Mouse (Mus musculus) heart, embryonic 11.5 days (tissue): ENCODE measurements around the gene Arhgap35. TPM values are rescaled to one million over a fixed set of nuclear protein-coding genes. Genes with fewer than 3 reads are reported as not detected.

ENCODE experiments used
- ATAC-seq: fragments of 200-750 bp; cut with Nextera tagmentation; replicated peaks from 2 replicates; pipeline ENCODE4 v1.8.0; 2017; ENCODE audit warnings: moderate library complexity; ENCODE audit not compliant: insufficient number of reproducible peaks, low FRiP score, low TSS enrichment
- H3K27ac ChIP-seq: fragments of 300-500 bp; sonication (generic); 2 replicates; pipeline ENCODE4 v1.5.1; 2014; ENCODE audit warnings: mild to moderate bottlenecking, low read depth, low read length
- H3K27me3 ChIP-seq: fragments of 300-500 bp; sonication (generic); 2 replicates; pipeline ENCODE4 v1.6.1; 2014; ENCODE audit warnings: mild to moderate bottlenecking, low read length, mixed read lengths; ENCODE audit not compliant: control insufficient read depth, insufficient read depth
- H3K36me3 ChIP-seq: fragments of 300-500 bp; sonication (generic); 2 replicates; pipeline ENCODE4 v1.6.1; 2014; ENCODE audit warnings: mild to moderate bottlenecking, low read length, moderate library complexity, mixed read lengths; ENCODE audit not compliant: control insufficient read depth, insufficient read depth
- H3K4me1 ChIP-seq: fragments of 300-500 bp; sonication (generic); 2 replicates; pipeline ENCODE4 v1.6.1; 2014; ENCODE audit warnings: low read length; ENCODE audit not compliant: control insufficient read depth, insufficient read depth
- H3K4me2 ChIP-seq: fragments of 300-500 bp; sonication (generic); 2 replicates; pipeline ENCODE4 v1.6.1; 2014; ENCODE audit warnings: mild to moderate bottlenecking, moderate library complexity
- H3K4me3 ChIP-seq: fragments of 300-500 bp; sonication (generic); 2 replicates; pipeline ENCODE4 v1.5.1; 2014; ENCODE audit warnings: low read depth, low read length
- H3K9ac ChIP-seq: fragments of 300-500 bp; sonication (generic); 2 replicates; pipeline ENCODE4 v1.6.1; 2014; ENCODE audit warnings: mild to moderate bottlenecking, low read depth, low read length, moderate library complexity
- H3K9me3 ChIP-seq: fragments of 300-500 bp; sonication (generic); replicated peaks from 2 replicates; pipeline ENCODE4 v1.6.1; 2016; ENCODE audit warnings: low read length; ENCODE audit not compliant: control insufficient read depth
- WGBS: fragments of 180-500 bp; shearing (Covaris S2); extraction: QIAGEN DNeasy Blood & Tissue Kit; methylation state at CpG from one replicate; pipeline ENCODE4 v1.1.7; 2014; ENCODE audit not compliant: insufficient replicate concordance; 5-methylcytosine and 5-hydroxymethylcytosine counted together
- polyA plus RNA-seq: library from polyadenylated mRNA; unstranded; fragments of >200 nt; fragmentation: Nextera tagmentation; extraction: Ambion mirVana; gene quantifications from 2 replicates; pipeline ENCODE4 v1.2.1, GENCODE M21; 2014

The Arhgap35 gene
- polyA plus RNA-seq, 1 experiment from 2014 or later: 15.9 TPM

GRCm38 (mm10) chr7:16475321-16475720 is 139.5 kb downstream of the Arhgap35 start:
- H3K27ac ChIP-seq: no peak overlapping the region
- H3K9ac ChIP-seq: no peak overlapping the region
- WGBS: 4% methylated on average over 23 of the region's 23 CpGs
- H3K4me3 ChIP-seq: peak overlapping the region; percentile 43
- H3K4me1 ChIP-seq: peaks cover 18% of the 10 kb centered on the region
- no peaks in the 10 kb centered on the region for H3K36me3 ChIP-seq
- no peaks in the 10 kb centered on the region for H3K9me3 ChIP-seq
- peaks cover 61% of the 10 kb centered on the region for H3K27me3 ChIP-seq
- H3K4me2 ChIP-seq: peak overlapping the region; percentile 39; the same call in 1 of the 2 replicates
- ATAC-seq: no peak

- no peaks in the 10 kb centered on the region for H3K36me3 ChIP-seq
- H3K27me3 ChIP-seq: peaks cover 62% of the 10 kb centered on the region
- no peak overlapping the region for H3K27ac ChIP-seq
- peak overlapping the region; percentile 52 for H3K4me2 ChIP-seq
- H3K9ac ChIP-seq: 0 out of 2 replicates have a peak overlapping the region, but pooled peaks have one; percentile 22
- peak overlapping the region; percentile 25 for H3K4me3 ChIP-seq
- H3K4me1 ChIP-seq: peaks cover 18% of the 10 kb centered on the region
- WGBS: 5% methylated on average over 33 of the region's 33 CpGs
- no peaks in the 10 kb centered on the region for H3K9me3 ChIP-seq
- no peak for ATAC-seq
Measured at GRCm38 (mm10) chr7:16474445-16474844, 140.3 kb downstream of the Arhgap35 start.

GRCm38 (mm10) chr7:16473847-16474246 is 140.9 kb downstream of the Arhgap35 start:
- peaks cover 63% of the 10 kb centered on the region for H3K27me3 ChIP-seq
- no peak overlapping the region for H3K27ac ChIP-seq
- peaks cover 18% of the 10 kb centered on the region for H3K4me1 ChIP-seq
- no peak overlapping the region for H3K4me3 ChIP-seq
- ATAC-seq: no peak
- H3K9ac ChIP-seq: no peak overlapping the region
- 65% methylated on average over 8 of the region's 8 CpGs for WGBS
- no peaks in the 10 kb centered on the region for H3K9me3 ChIP-seq
- no peaks in the 10 kb centered on the region for H3K36me3 ChIP-seq
- no peak overlapping the region for H3K4me2 ChIP-seq

- WGBS: 9% methylated on average over 17 of the region's 17 CpGs
- Histone ChIP-seq H3K9ac (no peak overlapping the region), H3K4me2 (no peak overlapping the region), H3K27me3 (peaks cover 65% of the 10 kb centered on the region), H3K36me3 (no peaks in the 10 kb centered on the region), H3K27ac (no peak overlapping the region), H3K4me1 (peaks cover 18% of the 10 kb centered on the region), H3K9me3 (no peaks in the 10 kb centered on the region), H3K4me3 (no peak overlapping the region)
- no peak for ATAC-seq
Measured at GRCm38 (mm10) chr7:16472116-16472709, 142.6 kb downstream of the Arhgap35 start.

GRCm38 (mm10) chr7:16471549-16471948 is 143.2 kb downstream of the Arhgap35 start:
- Histone ChIP-seq H3K9me3 (no peaks in the 10 kb centered on the region), H3K4me3 (no peak overlapping the region), H3K36me3 (no peaks in the 10 kb centered on the region), H3K27ac (no peak overlapping the region), H3K4me2 (no peak overlapping the region), H3K9ac (no peak overlapping the region), H3K4me1 (peaks cover 16% of the 10 kb centered on the region), H3K27me3 (peaks cover 59% of the 10 kb centered on the region)
- 39% methylated on average over 9 of the region's 9 CpGs for WGBS
- ATAC-seq: no peak

- H3K4me2 ChIP-seq: no peak overlapping the region
- H3K9me3 ChIP-seq: no peaks in the 10 kb centered on the region
- no peak overlapping the region for H3K4me3 ChIP-seq
- H3K36me3 ChIP-seq: no peaks in the 10 kb centered on the region
- H3K27ac ChIP-seq: no peak overlapping the region
- no peak overlapping the region for H3K9ac ChIP-seq
- H3K27me3 ChIP-seq: peaks cover 28% of the 10 kb centered on the region
- no peaks in the 10 kb centered on the region for H3K4me1 ChIP-seq
- WGBS: 23% methylated on average over 5 of the region's 5 CpGs
- no peak for ATAC-seq
Measured at GRCm38 (mm10) chr7:16468115-16468514, 146.7 kb downstream of the Arhgap35 start.

- WGBS: 67% methylated on average over 4 of the region's 4 CpGs
- Histone ChIP-seq H3K27ac (no peak overlapping the region), H3K27me3 (peaks cover 23% of the 10 kb centered on the region), H3K4me2 (no peak overlapping the region), H3K4me1 (no peaks in the 10 kb centered on the region), H3K4me3 (no peak overlapping the region), H3K36me3 (no peaks in the 10 kb centered on the region), H3K9ac (no peak overlapping the region), H3K9me3 (no peaks in the 10 kb centered on the region)
- ATAC-seq: no peak
Measured at GRCm38 (mm10) chr7:16466565-16466964, 148.2 kb downstream of the Arhgap35 start.

- Histone ChIP-seq H3K27ac (no peak overlapping the region), H3K4me2 (no peak overlapping the region), H3K27me3 (peaks cover 24% of the 10 kb centered on the region), H3K9ac (no peak overlapping the region), H3K36me3 (no peaks in the 10 kb centered on the region), H3K4me3 (no peak overlapping the region), H3K9me3 (no peaks in the 10 kb centered on the region), H3K4me1 (no peaks in the 10 kb centered on the region)
- no peak for ATAC-seq
- 86% methylated on average over 5 of the region's 5 CpGs for WGBS
Measured at GRCm38 (mm10) chr7:16465568-16465967, 149.2 kb downstream of the Arhgap35 start.

- H3K4me2 ChIP-seq: no peak overlapping the region
- H3K9ac ChIP-seq: no peak overlapping the region
- no peaks in the 10 kb centered on the region for H3K9me3 ChIP-seq
- H3K36me3 ChIP-seq: no peaks in the 10 kb centered on the region
- ATAC-seq: no peak
- WGBS: 8% methylated on average over 8 of the region's 8 CpGs
- H3K27ac ChIP-seq: no peak overlapping the region
- peaks cover 27% of the 10 kb centered on the region for H3K27me3 ChIP-seq
- no peaks in the 10 kb centered on the region for H3K4me1 ChIP-seq
- H3K4me3 ChIP-seq: no peak overlapping the region
Measured at GRCm38 (mm10) chr7:16465160-16465559, 149.6 kb downstream of the Arhgap35 start.
